Mouse (Mus musculus) cerebellum, adult 2 months (tissue): ENCODE data around the gene Thap3. TPM values are rescaled to one million over a fixed set of nuclear protein-coding genes. Genes with fewer than 3 reads are reported as not detected.

Experiments
- DNase-seq, 2 experiments: peaks; one replicate each; pipeline ENCODE4 v3.0.0; 2021
- H3K27ac ChIP-seq: fragments of 200-500 bp; 2 replicates; pipeline ENCODE4 v1.5.1; 2012; ENCODE audit warnings: low read length, control low read depth, inconsistent platforms; ENCODE audit not compliant: insufficient read depth
- H3K27me3 ChIP-seq: fragments of 200-500 bp; 2 replicates; pipeline ENCODE4 v1.6.1; 2012; ENCODE audit warnings: inconsistent platforms, mild to moderate bottlenecking, low read length, moderate library complexity; ENCODE audit not compliant: control insufficient read depth, insufficient read depth
- H3K4me1 ChIP-seq: fragments of 200-500 bp; 2 replicates; pipeline ENCODE4 v1.6.1; 2011; ENCODE audit warnings: low read length; ENCODE audit not compliant: control insufficient read depth, insufficient read depth
- H3K4me3 ChIP-seq: fragments of 200-500 bp; replicated peaks from 2 replicates; pipeline ENCODE3; 2011; ENCODE audit warnings: mild to moderate bottlenecking, low read depth, low read length, control low read depth; ENCODE audit not compliant: insufficient read depth
- CTCF ChIP-seq: fragments of 200-500 bp; IDR thresholded peaks from 2 replicates; pipeline ENCODE4 v1.5.1; 2011; ENCODE audit warnings: low read depth, mild to moderate bottlenecking, control low read depth, low read length, moderate library complexity, borderline replicate concordance; ENCODE audit not compliant: insufficient read depth
- POLR2A ChIP-seq: fragments of 200-500 bp; IDR thresholded peaks from 2 replicates; pipeline ENCODE4 v1.6.1; 2011; ENCODE audit warnings: low read length, control low read depth, borderline replicate concordance; ENCODE audit not compliant: insufficient read depth
- WGBS: fragments of 180-500 bp; shearing (Covaris S2); methylation state at CpG from one replicate; pipeline ENCODE4 v1.1.7; 2018; 5-methylcytosine and 5-hydroxymethylcytosine counted together
- polyA plus RNA-seq: library from polyadenylated mRNA; depleted of rRNA; stranded (reverse); fragments of >200 nt; gene quantifications from 2 replicates; pipeline ENCODE4 v1.2.3, GENCODE M21; 2012; rRNA removed

Thap3 gene
- polyA plus RNA-seq, 1 experiment = 42.7 TPM

DNA sequence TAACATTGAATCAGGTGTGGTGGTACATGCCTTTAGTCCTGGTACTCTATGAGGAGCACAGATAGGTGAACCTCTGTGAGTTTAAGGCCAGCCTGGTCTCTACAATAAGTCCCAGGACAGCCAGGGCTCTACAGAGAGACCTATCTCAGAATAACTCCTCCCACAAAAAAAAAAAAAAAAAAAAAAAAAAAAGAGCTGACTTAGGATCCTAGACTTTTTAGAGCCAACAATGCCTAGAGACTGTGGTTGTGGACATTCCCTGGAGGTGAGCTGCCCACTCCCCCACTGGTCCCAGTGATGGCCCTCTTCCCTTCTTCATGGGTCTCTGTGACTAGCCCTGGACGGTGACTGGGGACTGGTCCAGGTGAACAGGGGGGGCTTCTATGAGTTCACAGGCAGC lies 33.0 kb downstream of the Thap3 start:
- no peaks in the 10 kb centered on the region for H3K27me3 ChIP-seq
- no peak overlapping the region for H3K4me3 ChIP-seq
- 79% methylated on average over 1 of the region's 1 CpGs for WGBS
- TF ChIP-seq POLR2A (no peak), CTCF (no peak)
- DNase-seq = no peak
- H3K27ac ChIP-seq = no peak overlapping the region
- no peaks in the 10 kb centered on the region for H3K4me1 ChIP-seq

DNA sequence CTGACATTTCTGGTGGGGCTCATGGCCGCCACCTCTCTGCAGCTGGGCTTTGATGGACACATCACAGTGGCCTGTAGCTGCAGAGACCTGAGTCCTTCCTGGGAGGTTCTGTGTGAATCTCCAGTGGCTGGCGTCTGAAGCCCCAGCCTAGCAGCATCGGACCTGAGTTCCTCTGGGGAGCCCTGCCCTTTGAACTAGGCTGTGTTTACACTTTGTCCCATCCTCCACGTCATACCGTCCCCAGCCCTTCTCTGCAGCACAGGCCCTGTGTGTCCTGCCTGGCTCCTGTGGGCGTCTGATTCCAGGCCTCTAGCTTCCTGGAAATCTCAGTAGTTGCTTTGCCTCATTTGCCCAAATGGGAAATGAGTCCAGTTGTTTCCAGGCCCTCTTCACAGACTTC lies 35.6 kb downstream of the Thap3 start:
- peaks cover 18% of the 10 kb centered on the region for H3K4me1 ChIP-seq
- H3K4me3 ChIP-seq = no peak overlapping the region
- H3K27ac ChIP-seq = no peak overlapping the region
- TF ChIP-seq POLR2A (no peak), CTCF (no peak)
- WGBS = 91% methylated on average over 6 of the region's 6 CpGs
- H3K27me3 ChIP-seq = no peaks in the 10 kb centered on the region
- DNase-seq = no peak

DNA sequence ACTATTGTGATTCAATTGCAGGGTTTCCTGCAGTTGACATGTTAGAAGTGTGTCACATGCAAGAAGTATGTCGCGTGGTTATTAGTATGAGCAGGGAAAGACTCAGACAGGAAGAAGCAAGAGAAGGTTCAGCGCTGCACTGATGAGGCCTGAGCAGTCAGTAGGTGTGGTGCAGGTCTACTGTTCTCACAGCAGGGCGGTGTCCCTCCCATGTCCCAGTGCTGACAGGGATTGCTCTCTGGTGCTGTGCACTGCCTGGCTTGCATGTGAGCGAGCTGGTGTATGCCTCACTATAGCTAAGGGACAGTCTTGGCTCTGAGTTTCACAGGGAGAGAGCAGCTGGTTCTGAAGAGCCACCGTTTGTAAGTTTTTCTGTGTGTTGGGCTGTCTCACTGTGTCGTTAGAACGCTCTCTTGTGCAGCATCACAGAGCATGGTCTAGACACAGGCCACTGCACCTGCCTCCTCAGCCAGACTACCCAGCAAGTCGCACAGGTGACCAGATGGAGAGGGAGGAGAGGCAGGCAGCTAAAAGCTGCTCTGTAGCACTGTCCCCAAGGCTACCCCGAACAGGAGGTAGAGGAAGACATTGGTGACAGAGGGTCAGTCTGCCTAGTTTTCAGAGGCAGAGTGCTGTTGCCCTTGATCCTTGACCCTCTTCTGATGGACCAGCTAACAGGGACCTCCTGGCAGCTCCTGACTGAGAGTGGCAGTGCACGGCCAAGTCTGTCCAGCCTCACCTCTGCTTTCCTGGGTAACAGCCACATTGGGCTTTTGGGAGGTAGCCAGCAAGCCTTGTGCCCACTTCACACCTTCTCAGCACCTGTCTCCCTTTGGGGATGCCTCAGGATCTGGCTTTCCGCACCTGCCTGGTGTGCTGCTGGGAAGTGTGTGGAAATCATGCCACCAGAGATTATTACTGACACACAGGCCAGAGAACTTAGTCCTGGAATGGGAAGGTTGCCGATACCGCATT lies 40.0 kb downstream of the Thap3 start:
- DNase-seq = peak; percentile 54 to 55
- WGBS = 34% methylated on average over 14 of the region's 14 CpGs

DNA sequence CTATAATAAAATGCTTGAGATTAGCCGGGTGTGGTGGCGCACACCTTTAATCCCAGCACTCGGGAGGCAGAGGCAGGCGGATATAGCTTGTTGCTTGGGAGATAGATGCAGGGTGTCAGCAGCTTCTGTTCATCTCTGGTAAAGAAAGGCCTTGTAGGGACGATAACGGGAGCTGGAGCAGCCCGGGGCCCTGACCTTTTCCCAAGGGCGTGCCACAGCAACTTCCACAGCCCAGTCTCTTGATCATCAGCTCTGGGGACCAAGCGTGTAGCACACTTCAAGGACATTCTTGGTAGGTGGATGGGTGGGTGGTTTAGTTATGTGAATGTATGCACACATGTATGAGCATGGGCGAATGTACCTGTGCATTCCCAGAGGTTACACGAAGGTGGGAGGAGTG lies 42.6 kb downstream of the Thap3 start:
- Histone ChIP-seq H3K4me3 (no peak overlapping the region), H3K27ac (no peak overlapping the region), H3K27me3 (no peaks in the 10 kb centered on the region), H3K4me1 (peaks cover 18% of the 10 kb centered on the region)
- TF ChIP-seq CTCF (no peak), POLR2A (no peak)
- no peak for DNase-seq
- 93% methylated on average over 11 of the region's 11 CpGs for WGBS

More for the DNA sequence above, 40.0 kb downstream of the Thap3 start:
- Histone ChIP-seq H3K27ac (peak overlapping the region; percentile 37; the same call in 1 of the 2 replicates), H3K27me3 (no peaks in the 10 kb centered on the region), H3K4me1 (peaks cover 18% of the 10 kb centered on the region), H3K4me3 (no peak overlapping the region)
- TF ChIP-seq CTCF = no peak
- no peak for TF ChIP-seq POLR2A

DNA sequence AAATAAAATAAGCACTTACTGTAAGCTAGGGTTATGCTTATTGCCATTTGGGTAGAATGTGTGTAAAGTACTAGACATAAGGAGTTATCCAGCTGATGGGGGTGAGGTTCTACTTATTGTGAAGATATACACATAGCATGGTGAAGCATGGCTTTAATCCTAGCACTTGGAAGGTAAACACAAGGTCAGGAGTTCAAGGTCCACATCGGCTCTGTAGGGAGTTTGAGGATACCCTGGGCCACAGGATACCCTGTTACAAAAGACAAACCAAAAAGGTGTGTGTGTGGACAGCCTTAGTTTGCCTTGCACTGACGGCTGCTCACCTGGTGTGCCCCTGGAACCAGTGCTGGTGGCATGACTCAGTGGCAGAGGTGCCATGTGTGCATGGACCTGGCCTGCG lies 50.7 kb downstream of the Thap3 start:
- Histone ChIP-seq H3K4me3 (no peak overlapping the region), H3K27ac (no peak overlapping the region), H3K4me1 (peaks cover 2% of the 10 kb centered on the region), H3K27me3 (no peaks in the 10 kb centered on the region)
- DNase-seq = no peak
- 77% methylated on average over 3 of the region's 3 CpGs for whole genome bisulfite sequencing
- TF ChIP-seq CTCF = no peak
- no peak for TF ChIP-seq POLR2A

DNA sequence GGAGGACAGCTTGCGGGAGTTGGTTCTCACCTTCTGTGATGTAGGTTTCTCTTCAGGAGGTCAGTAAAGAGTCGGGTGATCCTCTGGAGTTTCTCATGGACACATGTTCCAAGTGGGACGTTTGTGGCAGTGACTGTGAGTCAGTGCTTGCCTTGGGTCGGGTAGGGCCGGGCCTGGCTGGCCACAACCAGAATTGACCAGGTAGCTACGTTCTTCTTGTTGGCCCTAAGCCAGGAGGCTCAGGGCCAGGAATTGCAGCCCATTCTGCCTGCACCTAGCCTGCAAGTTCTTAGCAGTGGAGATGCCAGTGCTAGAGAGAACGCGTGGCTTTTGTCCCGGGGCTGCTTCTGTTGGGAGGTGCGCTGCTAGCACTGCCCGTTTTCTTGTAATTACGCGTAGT lies 51.4 kb downstream of the Thap3 start:
- H3K27me3 ChIP-seq = no peaks in the 10 kb centered on the region
- no peak overlapping the region for H3K4me3 ChIP-seq
- no peak for DNase-seq
- no peak for TF ChIP-seq POLR2A
- no peak for TF ChIP-seq CTCF
- no peak overlapping the region for H3K27ac ChIP-seq
- H3K4me1 ChIP-seq = peaks cover 2% of the 10 kb centered on the region
- WGBS = 61% methylated on average over 13 of the region's 13 CpGs

DNA sequence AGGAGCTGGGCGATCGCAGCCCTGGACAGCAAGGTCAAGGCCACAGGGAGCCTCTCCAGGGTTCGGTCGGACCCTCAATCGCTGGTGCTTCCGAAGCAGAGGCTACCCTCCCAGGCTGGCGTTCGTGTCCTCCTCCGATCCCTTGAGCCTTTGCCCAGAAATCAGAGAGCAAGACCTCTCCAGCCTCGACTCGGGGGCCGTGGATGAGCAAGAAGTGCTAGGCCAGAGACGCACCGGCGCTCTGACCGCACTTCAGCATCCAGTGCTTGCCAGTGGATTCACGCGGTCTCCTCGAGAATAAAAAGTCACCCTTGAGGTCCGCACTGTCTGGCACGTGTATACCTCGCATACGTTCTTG lies 54.6 kb downstream of the Thap3 start:
- H3K4me3 ChIP-seq = peak overlapping the region; percentile 74
- under 1% methylated on average over 23 of the region's 23 CpGs for WGBS
- peaks cover 2% of the 10 kb centered on the region for H3K4me1 ChIP-seq
- H3K27me3 ChIP-seq = no peaks in the 10 kb centered on the region
- TF ChIP-seq CTCF (no peak), POLR2A (no peak)
- DNase-seq = no peak
- no peak overlapping the region for H3K27ac ChIP-seq

DNA sequence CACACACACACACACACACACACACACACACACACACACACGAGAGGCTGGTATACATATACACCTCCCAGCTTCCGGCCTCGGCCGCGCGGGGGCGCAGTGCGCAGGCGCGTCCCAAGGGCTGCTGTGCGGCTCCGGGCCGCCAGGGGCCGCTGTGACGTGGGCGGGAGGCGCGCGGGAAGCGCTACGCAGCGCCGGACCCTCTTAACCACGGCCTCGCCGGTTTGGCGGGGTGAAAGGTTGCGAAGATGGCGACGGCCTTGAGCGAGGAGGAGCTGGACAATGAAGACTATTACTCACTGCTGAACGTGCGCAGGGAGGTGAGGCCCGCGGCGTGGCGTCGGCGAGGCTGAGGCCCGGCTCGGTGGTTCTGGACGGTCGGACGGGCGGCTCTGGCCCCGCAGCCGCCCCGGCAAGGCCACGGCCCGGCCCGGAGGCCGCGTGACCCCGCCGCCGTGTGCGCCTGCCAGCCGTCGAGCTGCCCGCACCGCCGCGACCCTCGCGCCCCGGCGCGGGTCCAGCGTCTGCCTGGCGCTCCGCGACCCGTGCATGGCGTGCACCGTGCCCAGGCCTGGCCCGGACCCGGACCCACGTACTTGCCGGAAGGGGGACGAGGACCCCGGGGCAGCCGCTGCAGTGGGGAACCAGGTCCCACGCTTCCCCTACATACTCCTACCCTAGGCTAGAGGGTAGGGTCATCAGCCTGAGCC lies 55.1 kb downstream of the Thap3 start, which contains the start of gene Dnajc11:
Gene Dnajc11 (plus strand): TSS at position 187 of the 710 bp plus-strand sequence.
- TF ChIP-seq CTCF = peak; percentile 92
- peak; percentile 47; the same call in 1 of the 2 replicates for TF ChIP-seq POLR2A
- under 1% methylated on average over 83 of the region's 83 CpGs for WGBS
- Histone ChIP-seq H3K27me3 (no peaks in the 10 kb centered on the region), H3K27ac (peak within 1 kb of the TSS; percentile 71), H3K4me1 (peaks cover 2% of the 10 kb centered on the region), H3K4me3 (peak within 1 kb of the TSS; percentile 74)
- DNase-seq = peak; percentile 91 to 96

Other genes with a start within 250 kb of the Thap3 start
- 155 and 168 TPM in 2 replicates for gene Camta1, start 127.1 kb downstream of the Thap3 start, polyA plus RNA-seq
- 73.2 and 77.0 TPM in 2 replicates for gene Dnajc11, start 55.3 kb downstream of the Thap3 start, polyA plus RNA-seq
- gene Phf13, start 7.3 kb upstream of the Thap3 start, polyA plus RNA-seq = 7.3 and 8.3 TPM in 2 replicates
- 14.5 and 14.7 TPM in 2 replicates for gene Klhl21, start 19.8 kb upstream of the Thap3 start, polyA plus RNA-seq
- gene Zbtb48, start 38.7 kb upstream of the Thap3 start, polyA plus RNA-seq = 20.1 and 24.3 TPM in 2 replicates
- gene Tas1r1, start 49.6 kb upstream of the Thap3 start, polyA plus RNA-seq = 0.10 and 0.27 TPM in 2 replicates
- 15.1 and 16.5 TPM in 2 replicates for gene Nol9, start 50.3 kb upstream of the Thap3 start, polyA plus RNA-seq
- 11.1 and 11.8 TPM in 2 replicates for gene Plekhg5, start 83.5 kb upstream of the Thap3 start, polyA plus RNA-seq
- 1.2 and 1.4 TPM in 2 replicates for gene Tnfrsf25, start 126.9 kb upstream of the Thap3 start, polyA plus RNA-seq
- gene Espn, start 163.4 kb upstream of the Thap3 start, polyA plus RNA-seq = 7.1 and 8.3 TPM in 2 replicates
- gene Hes2, start 169.9 kb upstream of the Thap3 start, polyA plus RNA-seq = not detected in 2 replicates
- 508 and 523 TPM in 2 replicates for gene Acot7, start 189.1 kb upstream of the Thap3 start, polyA plus RNA-seq